Mouse (Mus musculus) ES-E14 (cell line): ENCODE measurements around the gene Prkcg.

Experiments used
- HCFC1 ChIP-seq: IDR thresholded peaks from 2 replicates; pipeline ENCODE4 v1.6.1; 2012; ENCODE audit warnings: low read length, inconsistent platforms, borderline replicate concordance; ENCODE audit not compliant: insufficient read depth
- MAFK ChIP-seq: IDR thresholded peaks from 2 replicates; pipeline ENCODE4 v1.6.1; 2014; ENCODE audit warnings: mild to moderate bottlenecking, low read depth, low read length, inconsistent platforms; ENCODE audit not compliant: insufficient read depth
- ZC3H11A ChIP-seq: IDR thresholded peaks from 2 replicates; pipeline ENCODE4 v1.6.1; 2012; ENCODE audit warnings: low read depth, mild to moderate bottlenecking, inconsistent platforms, low read length, borderline replicate concordance

DNA sequence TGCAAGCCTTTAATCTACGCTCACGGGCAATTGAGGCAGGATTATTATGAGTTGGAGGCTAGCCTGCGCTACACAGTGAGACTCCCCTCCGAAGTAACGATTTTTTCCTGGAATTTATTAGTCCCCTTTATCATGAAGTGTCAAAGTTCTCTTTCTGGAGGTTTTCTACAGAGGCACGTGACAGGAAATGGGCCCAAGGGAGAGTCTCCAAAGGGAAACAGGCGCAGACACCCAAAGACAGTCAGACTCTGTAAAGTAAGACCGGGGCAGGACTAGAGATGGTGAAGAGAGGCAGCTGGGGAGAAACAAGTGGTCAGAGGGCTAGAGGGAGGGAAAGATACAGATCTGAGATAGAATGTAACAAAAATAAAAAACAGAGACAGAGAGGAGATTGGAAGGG lies 21.1 kb upstream of the Prkcg start:
- TF ChIP-seq ZC3H11A (no peak), HCFC1 (no peak), MAFK (no peak)
